Mouse (Mus musculus): Measurements from ENCODE around the gene Ms4a18. TPM values are rescaled to one million over a fixed set of nuclear protein-coding genes. Genes with fewer than 3 reads are reported as not detected.

The Ms4a18 gene
- polyA plus RNA-seq, 1 experiment, result not detected

GRCm38 (mm10) chr19:11049426-11049825 is 31.6 kb upstream of the Ms4a18 start:
- H3K4me1 ChIP-seq (ENCODE audit: control insufficient read depth, insufficient read depth, low read length), result peaks cover 6% of the 10 kb centered on the region; the same call in 1 of the 2 replicates
- TF ChIP-seq POLR2A (IDR thresholded peaks at IDR 0.05; ENCODE audit: borderline replicate concordance, control insufficient read depth, low read depth, low read length) (no peak), CTCF (IDR thresholded peaks at IDR 0.05; ENCODE audit: control insufficient read depth, insufficient read depth, low read length) (no peak)
- H3K4me3 ChIP-seq (replicated peaks; ENCODE audit: control insufficient read depth, low read depth, low read length), result no peak overlapping the region
- H3K27ac ChIP-seq (ENCODE audit: control insufficient read depth, insufficient read depth, low read depth, low read length, poor library complexity), result peak overlapping the region; percentile 25; the same call in 1 of the 2 replicates

- Histone ChIP-seq H3K27ac (ENCODE audit: control insufficient read depth, insufficient read depth, low read depth, low read length, poor library complexity) (peak overlapping the region; percentile 42; the same call in 1 of the 2 replicates), H3K4me1 (ENCODE audit: control insufficient read depth, insufficient read depth, low read length) (peaks cover 6% of the 10 kb centered on the region; the same call in 1 of the 2 replicates), H3K4me3 (replicated peaks; ENCODE audit: control insufficient read depth, low read depth, low read length) (no peak overlapping the region)
- 68% methylated on average over 1 of the region's 1 CpGs for WGBS
- TF ChIP-seq CTCF (IDR thresholded peaks at IDR 0.05; ENCODE audit: control insufficient read depth, insufficient read depth, low read length) (no peak), POLR2A (IDR thresholded peaks at IDR 0.05; ENCODE audit: borderline replicate concordance, control insufficient read depth, low read depth, low read length) (no peak)
These were observed 30.7 kb upstream of the Ms4a18 start for GRCm38 (mm10) chr19:11048503-11048902.

DNA sequence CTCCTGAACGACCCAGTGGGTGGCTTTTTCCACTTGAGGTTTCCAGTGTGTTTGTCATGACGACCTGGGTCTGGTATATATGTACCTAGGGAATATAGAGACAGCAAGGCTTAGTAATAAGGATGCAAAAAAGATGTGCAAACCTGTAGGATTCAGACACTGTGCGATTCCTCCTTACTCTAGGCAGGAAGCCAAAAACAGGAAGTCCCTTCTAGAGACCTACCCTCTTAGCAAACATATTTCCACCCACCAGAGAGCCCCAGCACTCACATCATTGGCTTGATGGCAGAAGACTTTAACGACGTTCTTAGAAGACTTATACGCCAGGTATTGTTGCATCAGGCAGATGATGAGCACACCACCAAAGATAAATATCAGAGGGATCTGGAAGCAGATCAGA is 30.2 kb upstream of the Ms4a18 start:
- H3K27ac ChIP-seq (ENCODE audit: control insufficient read depth, insufficient read depth, low read depth, low read length, poor library complexity), result peak overlapping the region; percentile 21; the same call in 1 of the 2 replicates

DNA sequence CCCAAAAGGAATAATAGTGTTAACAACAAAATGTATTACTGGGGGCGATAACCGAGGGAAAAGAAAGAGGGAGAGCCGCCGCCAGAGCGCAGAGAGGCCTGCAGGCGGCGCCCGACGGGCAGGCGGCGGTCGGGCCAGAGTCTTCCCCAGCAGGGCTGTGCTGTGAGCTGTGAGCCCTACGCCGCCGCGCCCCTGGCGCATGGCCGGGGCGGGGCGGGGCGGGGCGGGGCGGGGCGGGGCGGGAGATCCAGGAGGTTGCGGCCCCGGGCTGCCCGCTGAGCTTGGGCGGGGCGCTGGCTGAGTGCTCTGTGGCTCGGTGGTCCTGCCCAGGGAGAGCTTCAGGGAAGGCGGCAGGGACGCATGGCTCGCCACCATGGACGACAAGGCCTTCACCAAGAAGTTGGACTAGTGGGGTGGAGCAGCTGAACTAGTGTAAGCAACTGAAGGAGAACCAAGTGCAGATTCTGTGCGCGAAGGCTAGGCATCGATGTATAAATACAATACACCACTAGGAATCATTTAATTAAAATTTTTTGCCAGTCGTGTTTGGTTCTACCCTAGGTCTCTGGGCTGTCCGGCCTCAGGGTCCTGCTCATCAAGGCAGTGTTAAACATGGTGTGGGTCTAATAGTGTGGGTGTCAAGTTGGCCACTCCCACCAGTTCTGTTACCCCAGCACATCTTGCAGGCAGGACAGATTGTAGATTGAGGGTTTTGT is 27.3 kb upstream of the Ms4a18 start:
- TF ChIP-seq POLR2A (IDR thresholded peaks at IDR 0.05; ENCODE audit: borderline replicate concordance, control insufficient read depth, low read depth, low read length), result peak; percentile 43; the same call in 1 of the 2 replicates
- TF ChIP-seq CTCF (IDR thresholded peaks at IDR 0.05; ENCODE audit: control insufficient read depth, insufficient read depth, low read length), result peak; percentile 65; the same call in 1 of the 2 replicates
- WGBS, result 4% methylated on average over 36 of the region's 40 CpGs
- Histone ChIP-seq H3K4me1 (ENCODE audit: control insufficient read depth, insufficient read depth, low read length) (peaks cover 3% of the 10 kb centered on the region; the same call in 1 of the 2 replicates), H3K4me3 (replicated peaks; ENCODE audit: control insufficient read depth, low read depth, low read length) (peak overlapping the region; percentile 72), H3K27ac (ENCODE audit: control insufficient read depth, insufficient read depth, low read depth, low read length, poor library complexity) (0 out of 2 replicates have a peak overlapping the region, but pooled peaks have one; percentile 29)

More for the DNA sequence above, 30.2 kb upstream of the Ms4a18 start:
- H3K4me1 ChIP-seq (ENCODE audit: control insufficient read depth, insufficient read depth, low read length), result peaks cover 6% of the 10 kb centered on the region; the same call in 1 of the 2 replicates
- 13% methylated on average over 6 of the region's 6 CpGs for WGBS
- no peak overlapping the region for H3K4me3 ChIP-seq (replicated peaks; ENCODE audit: control insufficient read depth, low read depth, low read length)
- TF ChIP-seq CTCF (IDR thresholded peaks at IDR 0.05; ENCODE audit: control insufficient read depth, insufficient read depth, low read length) (no peak), POLR2A (IDR thresholded peaks at IDR 0.05; ENCODE audit: borderline replicate concordance, control insufficient read depth, low read depth, low read length) (no peak)

GRCm38 (mm10) chr19:11044671-11044995 is 26.8 kb upstream of the Ms4a18 start:
- Histone ChIP-seq H3K4me1 (ENCODE audit: control insufficient read depth, insufficient read depth, low read length) (peaks cover 3% of the 10 kb centered on the region; the same call in 1 of the 2 replicates), H3K4me3 (replicated peaks; ENCODE audit: control insufficient read depth, low read depth, low read length) (no peak overlapping the region), H3K27ac (ENCODE audit: control insufficient read depth, insufficient read depth, low read depth, low read length, poor library complexity) (no peak overlapping the region)
- 21% methylated on average over 5 of the region's 5 CpGs for WGBS
- TF ChIP-seq POLR2A (IDR thresholded peaks at IDR 0.05; ENCODE audit: borderline replicate concordance, control insufficient read depth, low read depth, low read length), result no peak
- no peak for TF ChIP-seq CTCF (IDR thresholded peaks at IDR 0.05; ENCODE audit: control insufficient read depth, insufficient read depth, low read length)

DNA sequence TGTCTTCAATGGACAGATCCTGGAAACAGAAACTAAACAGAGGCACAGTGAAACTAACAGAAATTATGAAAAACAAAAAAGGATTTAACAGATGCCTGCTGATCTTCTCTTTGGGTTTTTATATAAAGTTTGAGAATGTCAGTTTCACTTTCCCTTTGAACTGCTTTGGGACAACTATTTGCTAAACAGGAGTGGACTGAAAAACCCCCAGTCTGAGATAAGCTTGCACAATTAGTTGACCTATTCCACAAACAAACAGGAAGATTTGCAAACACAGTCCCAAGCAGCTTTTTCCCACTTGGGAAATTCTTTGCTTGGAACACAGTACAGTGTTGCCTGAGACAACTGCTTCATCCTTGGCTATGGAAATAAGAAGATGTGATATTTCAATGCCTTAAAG is 19.7 kb upstream of the Ms4a18 start:
- no peak overlapping the region for H3K27ac ChIP-seq (ENCODE audit: control insufficient read depth, insufficient read depth, low read depth, low read length, poor library complexity)
- TF ChIP-seq POLR2A (IDR thresholded peaks at IDR 0.05; ENCODE audit: borderline replicate concordance, control insufficient read depth, low read depth, low read length) (no peak), CTCF (IDR thresholded peaks at IDR 0.05; ENCODE audit: control insufficient read depth, insufficient read depth, low read length) (no peak)
- H3K4me3 ChIP-seq (replicated peaks; ENCODE audit: control insufficient read depth, low read depth, low read length), result no peak overlapping the region
- H3K4me1 ChIP-seq (ENCODE audit: control insufficient read depth, insufficient read depth, low read length), result no peaks in the 10 kb centered on the region

GRCm38 (mm10) chr19:11022382-11022781 is 4.6 kb upstream of the Ms4a18 start:
- Histone ChIP-seq H3K4me3 (replicated peaks; ENCODE audit: control insufficient read depth, low read depth, low read length) (no peak overlapping the region), H3K4me1 (ENCODE audit: control insufficient read depth, insufficient read depth, low read length) (no peaks in the 10 kb centered on the region), H3K27ac (ENCODE audit: control insufficient read depth, insufficient read depth, low read depth, low read length, poor library complexity) (no peak overlapping the region)
- no peak for TF ChIP-seq POLR2A (IDR thresholded peaks at IDR 0.05; ENCODE audit: borderline replicate concordance, control insufficient read depth, low read depth, low read length)
- no peak for TF ChIP-seq CTCF (IDR thresholded peaks at IDR 0.05; ENCODE audit: control insufficient read depth, insufficient read depth, low read length)

DNA sequence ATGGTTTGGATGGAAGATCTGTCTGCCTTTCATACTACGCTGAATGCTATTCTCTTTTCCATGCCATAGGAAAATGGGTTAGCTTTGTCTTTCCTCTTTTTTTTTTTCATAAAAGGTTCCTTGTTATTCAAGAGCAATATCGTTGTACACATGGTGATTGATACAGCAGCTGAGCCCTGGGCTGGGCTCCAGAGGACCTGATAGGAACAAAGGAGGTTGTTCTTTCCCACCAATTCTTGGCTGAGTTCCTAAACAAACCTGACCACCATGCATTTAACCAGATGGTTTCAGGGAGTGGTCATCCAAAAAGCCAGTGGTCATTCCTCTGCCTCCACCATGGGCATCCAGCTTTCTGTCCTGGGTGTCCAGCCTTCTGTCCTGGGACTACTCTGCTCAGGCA is 580 bp downstream of the Ms4a18 start:
- WGBS, result 84% methylated on average over 2 of the region's 2 CpGs
- TF ChIP-seq POLR2A (IDR thresholded peaks at IDR 0.05; ENCODE audit: borderline replicate concordance, control insufficient read depth, low read depth, low read length), result no peak
- no peak for TF ChIP-seq CTCF (IDR thresholded peaks at IDR 0.05; ENCODE audit: control insufficient read depth, insufficient read depth, low read length)
- Histone ChIP-seq H3K4me1 (ENCODE audit: control insufficient read depth, insufficient read depth, low read length) (no peaks in the 10 kb centered on the region), H3K4me3 (replicated peaks; ENCODE audit: control insufficient read depth, low read depth, low read length) (no peak overlapping the region), H3K27ac (ENCODE audit: control insufficient read depth, insufficient read depth, low read depth, low read length, poor library complexity) (no peak overlapping the region)
